Mouse (Mus musculus) left cerebral cortex, adult 8-10 months (tissue): ENCODE data around the gene Amer1. TPM values are rescaled to one million over a fixed set of nuclear protein-coding genes. Genes with fewer than 3 reads are reported as not detected.
A peak's percentile ranks its signal among the peaks of the same experiment; 100 is the strongest.

Experiments used
- DNase-seq, 2 experiments: peaks; one replicate each; pipeline ENCODE4 v3.0.0; 2022; ENCODE audit warnings: low spot score in 2 of 2
- total RNA-seq, 4 experiments: library from RNA; stranded (reverse); gene quantifications; 2 replicates each; pipeline ENCODE4 v1.2.4; 2022

Amer1 gene
- 1 to 10 TPM; 5.5 to 7.2 (median 5.9) TPM for total RNA-seq

DNA sequence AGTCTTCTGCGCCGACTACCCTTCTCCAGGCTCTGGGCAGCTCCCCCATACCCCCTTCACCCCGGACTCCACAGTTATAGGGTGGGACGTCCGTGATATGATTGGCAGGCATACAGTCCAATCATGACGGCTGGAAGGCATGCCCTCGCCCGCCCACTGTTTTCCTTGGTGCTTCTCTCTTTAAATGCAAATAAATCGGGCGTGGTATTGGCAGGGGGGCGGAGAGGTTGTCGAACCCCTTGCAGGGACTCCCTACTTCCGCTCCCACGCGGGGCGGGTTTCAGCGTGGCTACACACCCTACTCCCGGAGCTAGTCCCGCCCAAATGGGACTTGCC, at the start of gene Amer1:
Gene Amer1, minus strand, starts transcription at position 97 of the 336 bp plus-strand sequence.
- peak; percentile 81 to 89 for DNase-seq

DNA sequence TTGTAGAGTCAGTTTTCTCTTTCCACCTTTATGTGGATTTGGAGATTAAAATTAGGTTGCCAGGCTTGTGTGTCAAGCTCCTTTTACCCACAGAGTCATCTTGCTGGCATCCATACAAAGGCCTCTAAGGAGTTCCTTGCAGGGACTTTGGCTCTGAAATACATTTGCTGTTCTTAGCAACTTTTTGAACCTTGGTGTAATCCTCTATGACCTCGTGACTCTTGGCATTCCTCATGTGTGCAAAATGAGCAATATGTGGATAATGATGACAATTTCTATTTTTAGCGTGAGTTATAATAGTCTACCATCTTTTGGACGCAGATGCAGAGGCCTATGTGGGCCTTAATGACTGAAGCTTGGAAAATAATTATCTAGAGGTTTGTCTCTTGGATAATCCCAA, 12.5 kb upstream of the Amer1 start:
- no peak for DNase-seq

GRCm38 (mm10) chrX:95445866-95446265, 1.2 kb upstream of the Amer1 start:
- no peak for DNase-seq

DNA sequence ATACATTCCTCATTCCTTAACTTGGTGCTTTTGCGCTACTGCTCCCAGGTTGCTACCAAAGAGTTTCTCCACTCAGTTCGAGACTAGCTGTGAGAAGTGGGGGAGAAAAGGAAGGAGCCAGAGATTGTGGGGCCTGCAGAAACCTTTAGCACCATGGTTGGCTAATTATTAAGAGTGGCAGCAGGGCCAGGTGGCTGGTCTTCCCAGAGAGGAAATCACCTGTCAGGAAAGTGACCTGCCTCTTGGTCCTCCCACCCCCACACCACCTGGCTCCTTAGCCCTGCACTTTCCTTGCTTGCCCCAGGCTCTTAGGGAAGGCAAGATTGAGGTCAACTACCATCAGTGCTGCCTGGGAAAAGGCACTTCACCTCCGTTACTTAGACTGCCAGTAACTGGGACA, 469 bp upstream of the Amer1 start:
- DNase-seq, result no peak

DNA sequence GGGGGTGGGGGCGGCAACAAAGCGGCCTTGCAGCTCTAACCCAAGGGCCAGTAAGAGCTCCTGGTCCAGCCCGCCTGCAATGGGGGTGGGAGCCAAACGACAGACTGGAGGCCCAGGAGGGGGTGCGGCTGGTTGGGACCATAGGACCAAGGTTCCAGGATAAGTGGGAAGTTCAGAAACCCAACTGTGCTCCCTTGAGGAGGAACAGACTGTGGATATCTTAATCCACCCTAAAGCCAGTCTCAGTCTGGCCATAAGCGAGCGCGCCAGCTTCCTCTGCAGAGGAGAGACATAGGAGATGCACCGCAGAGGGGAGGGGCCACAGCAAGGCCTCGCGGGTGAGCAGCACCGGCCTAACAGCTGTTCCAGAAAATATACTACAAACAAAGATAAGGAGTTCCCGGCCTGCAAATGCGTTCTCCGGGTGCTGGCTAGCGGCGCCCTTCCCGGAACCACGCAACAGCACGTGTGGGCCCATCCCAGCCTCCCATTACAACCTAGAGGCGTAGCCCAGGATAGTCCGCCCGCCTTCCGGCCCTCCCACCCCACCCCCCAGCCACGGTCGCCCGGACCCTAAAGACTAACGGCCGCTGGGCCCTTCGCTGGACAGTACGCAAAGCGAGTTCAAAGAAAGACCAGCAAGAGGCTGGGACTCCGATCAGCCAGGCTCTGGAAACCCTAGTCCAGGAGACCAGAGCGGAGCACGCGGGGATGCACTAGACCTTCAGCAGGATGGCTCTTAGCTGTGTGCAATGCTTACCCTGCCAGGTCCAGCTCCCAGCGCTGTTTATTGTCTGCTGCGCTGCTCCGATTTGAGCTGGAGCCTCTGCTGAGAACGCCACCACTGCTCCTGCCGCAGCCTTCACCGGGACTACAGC, 535 bp downstream of the Amer1 start:
- DNase-seq, result peak; percentile 20 to 21

- no peak for DNase-seq
Measured at GRCm38 (mm10) chrX:95443390-95443789, 1.3 kb downstream of the Amer1 start.

- DNase-seq, result no peak
Measured at GRCm38 (mm10) chrX:95442261-95442660, 2.4 kb downstream of the Amer1 start.

DNA sequence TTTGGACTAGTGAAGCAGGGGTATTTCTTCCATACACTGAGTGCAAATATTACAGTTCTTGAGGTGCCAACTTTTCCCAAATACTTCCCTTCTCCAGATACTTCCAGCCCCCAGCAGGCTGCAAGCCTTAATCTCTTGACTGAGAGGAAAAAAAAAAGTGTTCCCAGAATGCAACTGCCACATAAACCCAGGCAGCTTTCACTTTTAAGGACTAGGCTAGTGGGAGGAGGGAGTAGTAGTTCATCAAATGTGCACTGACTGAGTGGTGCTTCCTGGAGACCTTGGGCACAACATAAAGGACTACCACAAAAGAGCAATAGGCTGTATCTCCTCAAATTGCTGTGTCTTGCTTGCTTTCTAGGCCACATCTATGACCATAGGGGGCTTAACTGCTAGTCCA, 3.4 kb downstream of the Amer1 start:
- no peak for DNase-seq

GRCm38 (mm10) chrX:95438491-95438890, 6.2 kb downstream of the Amer1 start:
- DNase-seq, result no peak

- DNase-seq, result no peak
Measured at GRCm38 (mm10) chrX:95437236-95437635, 7.4 kb downstream of the Amer1 start.

- no peak for DNase-seq
Measured at GRCm38 (mm10) chrX:95373101-95373500, 71.6 kb downstream of the Amer1 start.

Other genes starting within 250 kb of the Amer1 start
- 100 to 1,000 TPM; 299 to 334 (median 304) TPM for gene Arhgef9, start 248.0 kb downstream of the Amer1 start, total RNA-seq
- under 1 TPM in 1 of 4 experiments, not detected in 3; 0.27 TPM for gene Asb12, start 113.1 kb upstream of the Amer1 start, total RNA-seq
- gene Pfn5, start 113.2 kb upstream of the Amer1 start, total RNA-seq, result not detected
- 10 to 100 TPM; 17.0 to 19.5 (median 18.5) TPM for gene Zc4h2, start 213.6 kb upstream of the Amer1 start, total RNA-seq